Mouse (Mus musculus) ES-E14 (cell line): Measurements from ENCODE around the gene Ppp4r2. TPM values are rescaled to one million over a fixed set of nuclear protein-coding genes. Genes with fewer than 3 reads are reported as not detected.

Source experiments
- DNase-seq: peaks from one replicate; pipeline ENCODE4 v3.0.0-alpha.2; 2013; ENCODE audit warnings: low read depth, low spot score
- H3K27ac ChIP-seq: 2 replicates; pipeline ENCODE4 v1.5.1; 2012; ENCODE audit warnings: low read depth, mild to moderate bottlenecking, low read length, moderate library complexity, mixed read lengths; ENCODE audit not compliant: poor library complexity, insufficient read depth, severe bottlenecking
- H3K36me3 ChIP-seq: 2 replicates; pipeline ENCODE4 v1.6.1; 2012; ENCODE audit warnings: mild to moderate bottlenecking, low read length, moderate library complexity, mixed read lengths; ENCODE audit not compliant: control insufficient read depth, poor library complexity, insufficient read depth, severe bottlenecking
- H3K4me1 ChIP-seq, 2 experiments: fragments of 150-350 bp in 1 of 2; sonication (generic) in 1 of 2; 2 replicates each; pipeline ENCODE4 v1.6.1; 2012; ENCODE audit warnings: low read length in 2 of 2, mild to moderate bottlenecking in 1 of 2, mixed read lengths in 1 of 2; ENCODE audit not compliant: control insufficient read depth in 2 of 2, insufficient read depth in 2 of 2, poor library complexity in 1 of 2
- H3K4me3 ChIP-seq, 2 experiments: fragments of 150-350 bp in 1 of 2; sonication (generic) in 1 of 2; 2 replicates each; pipeline ENCODE4 v1.5.1; 2012; ENCODE audit warnings: low read length in 2 of 2, low read depth in 1 of 2, mild to moderate bottlenecking in 1 of 2, mixed read lengths in 1 of 2; ENCODE audit not compliant: insufficient read depth in 1 of 2, poor library complexity in 1 of 2, severe bottlenecking in 1 of 2
- H3K9ac ChIP-seq: 2 replicates; pipeline ENCODE4 v1.6.1; 2012; ENCODE audit warnings: low read depth, mild to moderate bottlenecking, low read length, mixed read lengths; ENCODE audit not compliant: poor library complexity, insufficient read depth, severe bottlenecking
- H3K9me3 ChIP-seq: fragments of 150-350 bp; sonication (generic); 2 replicates; pipeline ENCODE4 v1.6.1; 2012; ENCODE audit warnings: low read depth, mild to moderate bottlenecking, low read length; ENCODE audit not compliant: control insufficient read depth, insufficient read depth
- CHD2 ChIP-seq: IDR thresholded peaks from 2 replicates; pipeline ENCODE4 v1.6.1; 2014; ENCODE audit warnings: mild to moderate bottlenecking, low read depth, low read length, inconsistent platforms
- HCFC1 ChIP-seq: IDR thresholded peaks from 2 replicates; pipeline ENCODE4 v1.6.1; 2012; ENCODE audit warnings: low read length, inconsistent platforms, borderline replicate concordance; ENCODE audit not compliant: insufficient read depth
- MAFK ChIP-seq: IDR thresholded peaks from 2 replicates; pipeline ENCODE4 v1.6.1; 2014; ENCODE audit warnings: mild to moderate bottlenecking, low read depth, low read length, inconsistent platforms; ENCODE audit not compliant: insufficient read depth
- ZC3H11A ChIP-seq: IDR thresholded peaks from 2 replicates; pipeline ENCODE4 v1.6.1; 2012; ENCODE audit warnings: low read depth, mild to moderate bottlenecking, inconsistent platforms, low read length, borderline replicate concordance
- ZNF384 ChIP-seq: IDR thresholded peaks from 2 replicates; pipeline ENCODE4 v1.6.1; 2012; ENCODE audit warnings: low read depth, low read length, inconsistent platforms
- in situ Hi-C, 2 experiments: fragments of 600-800 bp; cut with MboI; formaldehyde crosslinking; loops; one replicate each; pipeline ENCODE4 v1.15.1; 2025; ENCODE audit warnings: low sequenced_read_pairs in 2 of 2, inconsistent platforms in 1 of 2; ENCODE audit not compliant: unreplicated experiment in 2 of 2
- total RNA-seq: library from RNA; depleted of rRNA; stranded (reverse); fragments of 300-350 nt; gene quantifications from 2 replicates; pipeline ENCODE4 v1.2.3, GENCODE M21; 2012

The Ppp4r2 gene
- total RNA-seq, 1 experiment = 66.8 TPM

DNA sequence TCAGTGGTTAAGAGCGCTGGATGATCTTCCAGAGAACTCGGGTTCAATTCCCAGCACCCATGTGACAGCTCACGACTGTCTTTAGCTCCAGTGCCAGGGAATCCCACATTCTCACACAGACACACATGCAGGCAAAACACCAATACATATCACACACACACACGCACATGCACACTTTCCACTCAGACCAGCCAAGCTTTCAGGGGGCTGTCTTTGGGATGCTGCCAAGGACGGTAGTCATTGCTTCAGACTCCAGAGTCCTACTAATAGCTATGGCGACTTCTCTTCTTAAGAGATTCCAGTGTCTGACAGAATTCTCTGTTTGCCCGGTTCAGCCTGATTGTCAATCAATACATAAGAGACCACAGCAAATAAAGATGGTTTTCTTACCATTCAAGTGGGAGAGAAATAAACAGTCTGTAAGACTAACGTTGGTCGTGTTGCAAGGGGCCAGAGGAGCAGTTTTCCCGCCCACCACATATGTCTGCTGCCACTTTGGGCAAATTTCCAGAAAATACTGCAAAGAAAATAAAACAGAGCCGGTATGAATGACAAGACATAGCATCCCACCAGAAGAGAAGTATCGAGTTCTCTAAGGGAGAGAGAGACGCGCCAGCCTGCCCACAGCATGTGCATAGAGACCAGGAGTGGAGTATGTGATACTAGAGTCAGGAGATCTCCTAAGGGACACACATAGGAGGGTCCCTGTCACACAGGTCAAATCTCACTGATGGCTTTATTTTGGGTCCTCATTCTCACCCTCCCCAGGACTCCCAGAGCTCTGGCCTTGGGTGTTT is 40.3 kb upstream of the Ppp4r2 start:
- no peak for TF ChIP-seq MAFK
- no peak for TF ChIP-seq HCFC1
- no peak for TF ChIP-seq CHD2
- no peak for TF ChIP-seq ZNF384
- TF ChIP-seq ZC3H11A = no peak
- no peak for DNase-seq
- in situ Hi-C loops = no loop called here

GRCm38 (mm10) chr6:100795797-100796196 is 37.6 kb upstream of the Ppp4r2 start:
- H3K9me3 ChIP-seq = no peaks in the 10 kb centered on the region
- no peaks in the 10 kb centered on the region for H3K4me1 ChIP-seq
- no peak overlapping the region for H3K27ac ChIP-seq
- TF ChIP-seq ZC3H11A = no peak
- TF ChIP-seq ZNF384 = no peak
- TF ChIP-seq CHD2 = no peak
- no peak for TF ChIP-seq MAFK
- no peak for TF ChIP-seq HCFC1
- no peaks in the 10 kb centered on the region for H3K36me3 ChIP-seq
- no peak overlapping the region for H3K4me3 ChIP-seq
- in situ Hi-C loops = no loop called here
- no peak for DNase-seq
- H3K9ac ChIP-seq = no peak overlapping the region

More for the DNA sequence above, 40.3 kb upstream of the Ppp4r2 start:
- Histone ChIP-seq H3K4me3 (no peak overlapping the region), H3K4me1 (no peaks in the 10 kb centered on the region), H3K36me3 (no peaks in the 10 kb centered on the region), H3K9me3 (no peaks in the 10 kb centered on the region), H3K27ac (no peak overlapping the region), H3K9ac (no peak overlapping the region)

DNA sequence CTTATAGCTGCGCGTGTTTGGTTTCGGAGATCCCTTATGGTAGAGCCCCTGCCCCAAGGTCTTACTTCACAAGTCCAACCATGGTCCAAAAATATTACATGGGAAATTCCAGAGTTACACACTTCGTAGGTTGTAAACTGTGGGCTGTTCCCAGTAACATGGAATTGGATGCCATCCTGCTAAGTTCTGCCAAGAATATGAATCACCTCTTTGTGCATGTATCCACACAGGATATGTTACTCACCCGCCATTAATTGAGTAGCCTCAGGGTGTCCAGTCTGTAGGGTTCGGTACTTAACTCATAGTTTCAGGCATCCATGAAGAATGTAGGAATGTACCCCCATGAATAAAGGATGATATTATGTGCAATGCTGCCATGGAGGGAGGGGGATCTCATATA is 34.1 kb upstream of the Ppp4r2 start:
- in situ Hi-C loops = no loop called here
- Histone ChIP-seq H3K4me1 (peaks cover 3 to 5% of the 10 kb centered on the region in 2 experiments; a peak in 3 of 4 replicates), H3K9me3 (no peaks in the 10 kb centered on the region), H3K4me3 (no peak overlapping the region), H3K27ac (no peak overlapping the region), H3K9ac (no peak overlapping the region), H3K36me3 (no peaks in the 10 kb centered on the region)
- no peak for DNase-seq
- TF ChIP-seq HCFC1 (no peak), ZNF384 (no peak), ZC3H11A (no peak), MAFK (no peak), CHD2 (no peak)

DNA sequence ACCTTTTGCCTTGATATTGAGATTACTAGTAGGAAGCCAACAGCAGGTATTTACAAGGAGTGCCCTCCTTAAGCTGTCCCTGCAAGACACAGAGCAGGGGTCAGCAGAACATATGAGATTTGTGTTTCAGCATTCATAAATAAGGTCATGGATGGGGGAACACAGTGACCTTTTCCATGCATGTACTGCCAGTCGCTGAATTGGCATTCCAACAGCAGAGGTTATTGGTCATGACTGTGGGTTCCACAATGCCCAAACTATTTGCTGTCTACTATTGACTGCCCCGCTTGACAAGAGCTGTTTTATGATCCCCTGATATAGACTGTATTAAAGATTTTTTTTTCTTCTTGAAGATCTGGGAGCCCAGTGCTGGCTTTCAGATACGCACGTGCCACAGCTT is 33.7 kb upstream of the Ppp4r2 start:
- H3K9me3 ChIP-seq = no peaks in the 10 kb centered on the region
- H3K27ac ChIP-seq = no peak overlapping the region
- no peak overlapping the region for H3K4me3 ChIP-seq
- no peaks in the 10 kb centered on the region for H3K36me3 ChIP-seq
- peaks cover 3 to 5% of the 10 kb centered on the region in 2 experiments; a peak in 3 of 4 replicates for H3K4me1 ChIP-seq
- no peak for DNase-seq
- in situ Hi-C loops = no loop called here
- no peak for TF ChIP-seq ZC3H11A
- no peak for TF ChIP-seq HCFC1
- no peak for TF ChIP-seq CHD2
- TF ChIP-seq ZNF384 = no peak
- TF ChIP-seq MAFK = no peak
- no peak overlapping the region for H3K9ac ChIP-seq

GRCm38 (mm10) chr6:100800497-100800955 is 32.9 kb upstream of the Ppp4r2 start:
- Histone ChIP-seq H3K27ac (no peak overlapping the region), H3K36me3 (no peaks in the 10 kb centered on the region), H3K9me3 (no peaks in the 10 kb centered on the region), H3K4me1 (peaks cover 3 to 5% of the 10 kb centered on the region in 2 experiments; a peak in 3 of 4 replicates), H3K4me3 (no peak overlapping the region), H3K9ac (no peak overlapping the region)
- in situ Hi-C loops = no loop called here
- DNase-seq = no peak
- TF ChIP-seq ZC3H11A (no peak), MAFK (no peak), CHD2 (no peak), HCFC1 (no peak)
